Mouse (Mus musculus) colon, adult 2 months (tissue): ENCODE data around the gene Eif4ebp2. TPM values are rescaled to one million over a fixed set of nuclear protein-coding genes. Genes with fewer than 3 reads are reported as not detected.

Source experiments
- polyA plus RNA-seq: library from polyadenylated mRNA; depleted of rRNA; stranded (reverse); fragments of >200 nt; gene quantifications from 2 replicates; pipeline ENCODE4 v1.2.3, GENCODE M21; 2012; rRNA removed

The Eif4ebp2 gene
- polyA plus RNA-seq, result 103 and 119 TPM in 2 replicates

DNA sequence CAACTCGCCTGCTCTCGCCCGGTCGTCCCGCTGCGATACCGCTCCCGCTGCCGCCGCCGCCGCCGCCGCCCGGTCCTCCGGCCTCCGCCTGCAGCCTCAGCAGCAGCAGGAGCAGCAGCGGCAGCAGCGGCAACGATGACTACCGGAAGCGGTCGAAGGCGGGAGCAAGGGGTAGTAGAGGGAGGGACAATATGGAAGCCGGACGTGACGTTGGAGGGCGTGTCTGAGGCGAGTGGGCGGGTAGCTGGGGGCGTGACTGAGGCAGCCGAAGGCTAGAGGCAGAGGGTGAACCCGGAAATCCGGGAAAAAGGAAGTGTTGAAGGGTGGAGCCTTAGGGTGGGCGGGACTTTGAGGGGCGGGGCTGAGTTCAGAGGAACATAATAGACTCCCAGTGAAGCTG, at the start of gene Eif4ebp2:
TSS of gene Eif4ebp2 (minus strand) at position 17 of the 400 bp plus-strand sequence.

DNA sequence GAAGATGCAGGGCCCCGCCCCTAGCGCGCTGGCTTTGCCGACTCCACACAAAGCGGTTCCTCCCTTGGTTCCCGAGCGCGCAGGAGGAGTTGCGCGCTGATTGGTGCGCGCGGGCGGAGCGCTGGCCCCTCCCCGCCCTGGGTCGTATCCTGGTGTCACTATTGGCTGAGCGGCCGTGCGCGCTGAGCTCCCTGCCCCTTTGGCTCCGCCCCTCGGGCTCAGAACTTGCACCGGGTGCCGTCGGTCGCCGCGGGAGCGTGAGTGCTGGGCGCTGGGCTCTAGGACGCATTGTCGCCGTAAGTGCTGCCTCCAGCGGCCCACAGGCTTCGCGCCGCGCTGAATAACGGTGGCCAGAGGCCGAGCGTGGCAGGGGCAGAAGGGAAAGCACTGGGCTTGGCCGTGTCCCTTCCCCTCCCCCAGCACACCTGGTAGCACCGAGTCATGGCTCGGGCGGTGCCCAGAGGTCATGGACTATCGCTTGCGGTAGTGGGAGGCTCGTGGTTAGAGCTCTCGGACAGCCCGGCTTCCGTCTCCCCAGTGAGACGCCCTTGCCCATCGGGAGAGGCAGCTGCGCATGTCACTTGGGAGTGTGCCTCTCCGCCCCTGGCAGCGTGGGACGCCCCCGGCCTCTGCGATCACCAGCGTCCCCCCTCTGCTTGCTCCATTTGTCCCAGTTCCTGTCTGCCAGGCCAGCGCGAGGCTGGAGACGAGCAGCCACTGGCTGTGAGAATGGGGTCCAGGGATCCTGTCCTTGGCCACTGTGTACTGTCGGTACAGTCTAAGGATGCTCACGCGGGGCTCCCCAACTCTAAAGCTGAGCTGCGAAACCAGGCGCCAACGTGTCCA, 23.4 kb upstream of the Eif4ebp2 start, which contains the start of gene Lrrc20:
TSS of gene Lrrc20 (plus strand) at position 208 of the 846 bp plus-strand sequence.

DNA sequence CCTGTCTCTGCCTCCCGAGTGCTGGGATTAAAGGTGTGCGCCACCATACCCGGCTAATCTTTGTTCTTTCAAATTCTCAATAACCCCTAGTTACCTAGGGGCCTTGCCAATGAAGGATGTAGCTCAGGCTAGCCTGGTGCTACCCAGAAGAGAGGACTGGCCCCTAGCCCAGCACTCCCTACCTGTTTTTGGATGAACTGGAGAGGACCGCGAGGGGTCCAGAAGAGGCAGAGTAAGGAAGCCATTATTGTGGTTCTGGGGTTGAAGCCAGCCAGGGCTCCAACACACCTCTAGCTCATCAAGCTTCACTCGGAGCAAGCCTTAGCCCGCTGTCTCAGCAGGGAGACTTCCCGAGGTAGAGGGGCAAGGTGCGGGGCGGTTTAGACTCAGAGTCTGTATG, 34.8 kb downstream of the Eif4ebp2 start, which contains the start of gene Nodal:
TSS of gene Nodal (plus strand) at position 301 of the 400 bp plus-strand sequence.

DNA sequence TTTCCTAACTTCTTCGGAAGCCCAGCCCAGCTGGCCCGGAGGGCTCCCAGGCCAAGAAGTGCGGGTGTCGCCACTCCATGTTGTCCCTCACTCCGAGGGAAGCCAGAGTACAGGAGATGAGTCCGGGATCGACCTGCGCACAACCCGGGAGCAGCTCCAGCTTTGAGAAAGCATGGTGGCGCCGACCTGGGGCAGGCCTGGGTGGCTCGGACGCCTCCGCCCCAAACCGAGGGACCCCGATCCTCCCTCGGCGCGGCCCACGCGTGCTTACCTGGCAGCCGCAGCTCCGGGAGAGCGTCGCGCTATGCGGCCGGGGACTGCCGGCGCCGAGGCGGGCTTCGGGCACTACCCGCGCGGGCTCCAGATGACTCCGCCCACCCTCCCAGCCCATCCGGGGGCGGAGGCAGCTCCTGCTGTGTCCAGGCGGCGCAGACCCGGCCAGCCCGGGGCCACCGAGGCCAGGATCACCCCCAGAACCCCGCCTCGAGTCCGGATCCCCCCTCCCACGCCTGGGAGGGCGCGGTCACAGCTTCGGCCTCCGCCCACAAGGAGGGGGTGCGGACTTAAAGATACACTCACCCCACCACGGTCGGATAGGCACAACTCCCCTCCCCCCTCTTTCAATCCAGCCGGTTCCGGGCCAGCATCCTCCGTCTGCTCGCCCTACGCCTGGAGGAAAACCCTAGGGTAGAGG, 69.3 kb downstream of the Eif4ebp2 start, which contains the start of gene Pald1:
TSS of gene Pald1 (minus strand) at position 510 of the 694 bp plus-strand sequence.

Other genes starting within 250 kb of the Eif4ebp2 start
- gene Adamts14, start 179.2 kb downstream of the Eif4ebp2 start, polyA plus RNA-seq, result 1.6 and 1.8 TPM in 2 replicates
- 0.27 and 0.38 TPM in 2 replicates for gene Prf1, start 154.8 kb downstream of the Eif4ebp2 start, polyA plus RNA-seq
- 8.6 and 9.2 TPM in 2 replicates for gene Pald1, start 69.1 kb downstream of the Eif4ebp2 start, polyA plus RNA-seq
- 0.07 and 0.08 TPM in 2 replicates for gene Nodal, start 34.7 kb downstream of the Eif4ebp2 start, polyA plus RNA-seq
- gene Lrrc20, start 23.1 kb upstream of the Eif4ebp2 start, polyA plus RNA-seq, result 7.5 and 10.2 TPM in 2 replicates
- gene Npffr1, start 142.8 kb upstream of the Eif4ebp2 start, polyA plus RNA-seq, result 0.40 and 0.52 TPM in 2 replicates
- gene Ppa1, start 195.9 kb upstream of the Eif4ebp2 start, polyA plus RNA-seq, result 102 and 115 TPM in 2 replicates
- gene Sar1a, start 227.6 kb upstream of the Eif4ebp2 start, polyA plus RNA-seq, result 52.5 and 62.1 TPM in 2 replicates
- 75.1 and 81.2 TPM in 2 replicates for gene Tysnd1, start 242.9 kb upstream of the Eif4ebp2 start, polyA plus RNA-seq